11 mouse cellular contexts compared by ENCODE assay signal in the genomic region with DNA sequence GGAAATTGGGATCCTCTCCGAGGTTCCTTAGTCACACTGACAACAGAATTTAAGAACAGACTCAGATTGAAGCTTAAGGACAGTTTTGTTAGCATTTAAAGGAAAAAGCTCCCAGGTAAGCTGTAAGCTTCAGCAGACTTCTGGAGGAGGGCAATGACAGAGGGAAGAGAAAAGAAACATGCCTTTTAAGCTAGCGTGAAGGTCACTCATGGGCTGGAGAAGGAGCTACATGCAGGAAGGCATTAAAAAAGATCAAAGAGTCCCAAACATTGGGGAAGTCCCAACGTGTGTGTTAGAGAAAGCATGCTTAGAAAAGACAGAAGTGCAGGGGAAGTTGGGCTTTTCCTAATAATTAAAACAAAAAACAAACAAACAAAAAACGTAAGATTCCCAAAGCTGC.
"Had no signal": no experiment of that assay in that cellular context is flagged by ENCODE, and none has a peak within 500 bp of the region (broad histone marks: within the 10 kb centered on the region; RNA-seq: fewer than 3 reads in every experiment).

No protein-coding gene starts in this region.

- H3K4me1 ChIP-seq: liver, embryonic 12.5 days; megakaryocyte, embryonic 14.5 days; midbrain, embryonic 12.5 days; neural tube, embryonic 12.5 days had no signal

- ATAC-seq: liver, embryonic 12.5 days had no signal

- H3K4me2 ChIP-seq: liver, embryonic 12.5 days; lung, embryonic 15.5 days; midbrain, embryonic 12.5 days; neural tube, embryonic 12.5 days had no signal

- H3K9me3 ChIP-seq: liver, embryonic 12.5 days; lung, embryonic 15.5 days; midbrain, embryonic 12.5 days; neural tube, embryonic 12.5 days had no signal

- H3K27me3 ChIP-seq: liver, embryonic 12.5 days; lung, embryonic 15.5 days; midbrain, embryonic 12.5 days; neural tube, embryonic 12.5 days had no signal

- H3K9ac ChIP-seq: liver, embryonic 12.5 days; liver, embryonic 14.5 days; lung, embryonic 15.5 days; midbrain, embryonic 12.5 days; neural tube, embryonic 12.5 days had no signal

- DNase-seq: lung, adult 2 months; midbrain, embryonic 14.5 days; right cerebral cortex, postnatal 14 days; thymus, adult 18-20 months; thymus, postnatal 25 days had no signal

- H3K4me3 ChIP-seq: liver, embryonic 12.5 days; lung, embryonic 15.5 days; megakaryocyte, embryonic 14.5 days; midbrain, embryonic 12.5 days; neural tube, embryonic 12.5 days had no signal

- H3K36me3 ChIP-seq: liver, embryonic 12.5 days; lung, embryonic 15.5 days; midbrain, embryonic 12.5 days; neural tube, embryonic 12.5 days had no signal

- H3K27ac ChIP-seq: liver, embryonic 12.5 days; liver, embryonic 14.5 days; lung, embryonic 15.5 days; midbrain, embryonic 12.5 days; neural tube, embryonic 12.5 days had no signal
